Mouse (Mus musculus): ENCODE measurements around the gene Zfp579. TPM values are rescaled to one million over a fixed set of nuclear protein-coding genes. Genes with fewer than 3 reads are reported as not detected.

Gene Zfp579
- total RNA-seq, 1 experiment from 2014 or later = 1.2 TPM

Other genes with a start within 250 kb of the Zfp579 start
- gene Cox6b2, start 243.1 kb downstream of the Zfp579 start, total RNA-seq (2017) = 4.7 TPM in 1 of 3 replicates, not detected in the others
- gene Fam71e2, start 224.9 kb downstream of the Zfp579 start, total RNA-seq (2017) = not detected in 3 replicates
- gene Il11, start 213.3 kb downstream of the Zfp579 start, total RNA-seq (2017) = not detected in 3 replicates
- not detected in 3 replicates for gene Tmem190, start 213.2 kb downstream of the Zfp579 start, total RNA-seq (2017)
- gene Tmem238, start 206.5 kb downstream of the Zfp579 start, total RNA-seq (2017) = 0.53 to 1.5 TPM (median 1.2 TPM) in 3 replicates
- 260 to 549 TPM (median 279 TPM) in 3 replicates for gene Rpl28, start 203.3 kb downstream of the Zfp579 start, total RNA-seq (2017)
- gene Ube2s, start 183.6 kb downstream of the Zfp579 start, total RNA-seq (2017) = 96.9 to 129 TPM (median 127 TPM) in 3 replicates
- gene Shisa7, start 151.5 kb downstream of the Zfp579 start, total RNA-seq (2017) = 0.11 TPM in 1 of 3 replicates, not detected in the others
- 7.1 to 45.7 TPM (median 35.7 TPM) in 3 replicates for gene Isoc2b, start 125.9 kb downstream of the Zfp579 start, total RNA-seq (2017)
- 4.5 to 8.4 TPM (median 7.9 TPM) in 3 replicates for gene Isoc2a, start 119.0 kb downstream of the Zfp579 start, total RNA-seq (2017)
- not detected in 3 replicates for gene Gm36210, start 89.6 kb downstream of the Zfp579 start, total RNA-seq (2017)
- gene Zfp628, start 80.9 kb downstream of the Zfp579 start, total RNA-seq (2017) = 2.6 to 6.0 TPM (median 5.9 TPM) in 3 replicates
- gene Nat14, start 74.1 kb downstream of the Zfp579 start, total RNA-seq (2017) = 0.49 TPM in 1 of 3 replicates, not detected in the others
- not detected in 3 replicates for gene Ssc5d, start 70.4 kb downstream of the Zfp579 start, total RNA-seq (2017)
- gene Sbk2, start 31.8 kb downstream of the Zfp579 start, total RNA-seq (2017) = not detected in 3 replicates
- not detected in 3 replicates for gene Sbk3, start 25.0 kb downstream of the Zfp579 start, total RNA-seq (2017)
- gene Zfp524, start 18.3 kb upstream of the Zfp579 start, total RNA-seq (2017) = 4.4 to 12.1 TPM (median 5.1 TPM) in 3 replicates
- gene Fiz1, start 18.5 kb upstream of the Zfp579 start, total RNA-seq (2017) = 12.5 to 26.2 TPM (median 14.6 TPM) in 3 replicates
- not detected in 3 replicates for gene Gm44973, start 19.3 kb upstream of the Zfp579 start, total RNA-seq (2017)
- gene Zfp865, start 24.2 kb upstream of the Zfp579 start, total RNA-seq (2017) = 20.1 to 30.4 TPM (median 22.9 TPM) in 3 replicates
- not detected in 3 replicates for gene Ccdc106, start 24.4 kb upstream of the Zfp579 start, total RNA-seq (2017)
- gene 4632433K11Rik, start 38.0 kb upstream of the Zfp579 start, total RNA-seq (2017) = 1.4 to 1.5 TPM in 2 of 3 replicates, not detected in the other
- gene Zfp784, start 42.3 kb upstream of the Zfp579 start, total RNA-seq (2017) = 3.0 to 3.8 TPM (median 3.1 TPM) in 3 replicates
- not detected in 3 replicates for gene Zfp580, start 55.4 kb upstream of the Zfp579 start, total RNA-seq (2017)
- gene U2af2, start 66.0 kb upstream of the Zfp579 start, total RNA-seq (2017) = 119 to 185 TPM (median 151 TPM) in 3 replicates
- gene Epn1, start 84.1 kb upstream of the Zfp579 start, total RNA-seq (2017) = 65.8 to 88.9 TPM (median 80.5 TPM) in 3 replicates
- not detected in 3 replicates for gene Rfpl4, start 120.8 kb upstream of the Zfp579 start, total RNA-seq (2017)
- 0.53 to 2.8 TPM in 2 of 3 replicates, not detected in the other for gene Rasl2-9, start 129.8 kb upstream of the Zfp579 start, total RNA-seq (2017)
- not detected in 3 replicates for gene Vmn1r55, start 153.5 kb upstream of the Zfp579 start, total RNA-seq (2017)
- not detected in 3 replicates for gene Vmn1r56, start 200.6 kb upstream of the Zfp579 start, total RNA-seq (2017)
- gene Vmn1r57, start 222.3 kb upstream of the Zfp579 start, total RNA-seq (2017) = not detected in 3 replicates